Mouse (Mus musculus) adrenal gland, postnatal 10 days (tissue): ENCODE measurements around the gene Kcnn3. TPM values are rescaled to one million over a fixed set of nuclear protein-coding genes. Genes with fewer than 3 reads are reported as not detected.

Experiments
- DNase-seq: peaks from one replicate; pipeline ENCODE4 v3.0.0; 2021; ENCODE audit warnings: mixed read lengths
- total RNA-seq, 2 experiments: library from RNA; stranded (reverse); gene quantifications; 2 replicates each; pipeline ENCODE4 v1.2.3; 2021

Gene Kcnn3
- total RNA-seq, 2 experiments from 2014 or later: 4.3 to 6.3 TPM

DNA sequence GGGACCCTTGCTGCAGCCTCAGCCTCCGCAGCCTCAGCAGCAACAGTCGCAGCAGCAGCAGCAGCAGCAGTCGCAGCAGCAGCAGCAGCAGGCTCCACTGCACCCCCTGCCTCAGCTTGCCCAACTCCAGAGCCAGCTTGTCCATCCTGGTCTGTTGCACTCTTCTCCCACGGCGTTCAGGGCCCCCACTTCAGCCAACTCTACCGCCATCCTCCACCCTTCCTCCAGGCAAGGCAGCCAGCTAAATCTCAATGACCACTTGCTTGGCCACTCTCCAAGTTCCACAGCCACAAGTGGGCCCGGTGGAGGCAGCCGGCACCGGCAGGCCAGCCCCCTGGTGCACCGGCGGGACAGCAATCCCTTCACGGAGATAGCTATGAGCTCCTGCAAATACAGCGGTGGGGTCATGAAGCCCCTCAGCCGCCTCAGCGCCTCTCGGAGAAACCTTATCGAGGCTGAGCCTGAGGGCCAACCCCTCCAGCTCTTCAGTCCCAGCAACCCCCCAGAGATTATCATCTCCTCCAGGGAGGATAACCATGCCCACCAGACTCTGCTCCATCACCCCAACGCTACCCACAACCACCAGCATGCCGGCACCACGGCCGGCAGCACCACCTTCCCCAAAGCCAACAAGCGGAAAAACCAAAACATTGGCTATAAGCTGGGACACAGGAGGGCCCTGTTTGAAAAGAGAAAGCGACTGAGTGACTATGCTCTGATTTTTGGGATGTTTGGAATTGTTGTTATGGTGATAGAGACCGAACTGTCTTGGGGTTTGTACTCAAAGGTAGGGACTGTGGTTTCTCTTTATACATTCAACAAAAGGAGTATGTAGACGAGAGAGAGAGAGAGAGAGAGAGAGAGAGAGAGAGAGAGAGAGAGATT lies 896 bp downstream of the Kcnn3 start:
- DNase-seq: peak; percentile 50

GRCm38 (mm10) chr3:89521503-89521854 lies 1.5 kb downstream of the Kcnn3 start:
- no peak for DNase-seq

- no peak for DNase-seq
Measured at GRCm38 (mm10) chr3:89522450-89523128, 2.6 kb downstream of the Kcnn3 start.

GRCm38 (mm10) chr3:89526298-89527090 lies 6.5 kb downstream of the Kcnn3 start:
- no peak for DNase-seq

DNA sequence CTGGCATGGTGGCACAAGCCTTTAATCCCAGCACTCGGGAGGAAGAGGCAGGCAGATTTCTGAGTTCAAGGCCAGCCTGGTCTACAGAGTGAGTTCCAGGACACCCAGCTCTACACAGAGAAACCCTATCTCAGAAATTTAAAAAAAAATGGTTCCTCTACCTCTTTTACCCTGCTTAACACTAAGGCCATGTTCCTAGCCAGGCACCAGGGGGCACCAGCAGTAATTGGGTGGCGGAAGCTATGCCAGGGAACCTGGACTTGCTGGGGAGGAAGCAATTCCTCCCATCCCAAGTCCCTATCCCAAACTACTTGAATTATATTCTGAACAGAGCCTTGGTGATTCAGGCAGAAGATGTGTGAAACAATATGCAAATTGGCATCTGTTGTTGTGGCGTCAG lies 9.8 kb downstream of the Kcnn3 start:
- DNase-seq: peak; percentile 46

- peak; percentile 84 for DNase-seq
Measured at GRCm38 (mm10) chr3:89534566-89535097, 14.7 kb downstream of the Kcnn3 start.

GRCm38 (mm10) chr3:89535147-89535546 lies 15.2 kb downstream of the Kcnn3 start:
- no peak for DNase-seq

DNA sequence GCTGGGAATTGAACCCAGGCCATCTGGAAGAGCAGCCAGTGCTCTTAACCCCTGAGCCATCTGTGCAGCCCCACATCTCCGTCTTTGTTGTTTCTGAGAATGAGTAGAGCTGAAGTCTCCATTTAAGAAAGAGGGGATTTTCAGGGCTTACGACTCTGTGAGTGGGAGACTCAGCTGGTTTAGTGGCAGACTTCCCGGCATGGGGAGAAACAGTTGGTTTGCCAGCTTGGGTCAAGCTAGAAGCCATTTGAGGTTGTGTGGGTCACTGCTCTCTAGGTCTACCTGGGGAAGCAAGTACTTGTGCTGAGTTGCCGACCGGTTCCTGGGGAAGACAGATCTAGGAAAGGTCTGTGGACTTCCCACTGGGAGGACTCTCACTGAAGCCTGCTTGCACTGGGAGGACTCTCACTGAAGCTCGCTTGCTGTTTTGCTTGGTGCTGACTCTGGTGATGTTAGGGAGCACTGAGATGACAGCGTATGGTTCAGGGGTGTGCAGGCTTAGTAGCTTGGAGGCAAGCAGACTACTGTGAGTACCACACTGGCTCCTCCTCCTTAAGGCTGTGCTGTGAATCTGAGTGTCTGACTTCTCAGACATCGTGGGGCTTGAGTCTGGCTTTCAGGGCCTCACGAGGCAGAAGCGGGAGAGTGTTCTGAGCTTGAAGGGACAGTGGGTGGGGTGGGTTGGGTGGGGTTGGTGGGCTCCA lies 19.2 kb downstream of the Kcnn3 start:
- DNase-seq: no peak

DNA sequence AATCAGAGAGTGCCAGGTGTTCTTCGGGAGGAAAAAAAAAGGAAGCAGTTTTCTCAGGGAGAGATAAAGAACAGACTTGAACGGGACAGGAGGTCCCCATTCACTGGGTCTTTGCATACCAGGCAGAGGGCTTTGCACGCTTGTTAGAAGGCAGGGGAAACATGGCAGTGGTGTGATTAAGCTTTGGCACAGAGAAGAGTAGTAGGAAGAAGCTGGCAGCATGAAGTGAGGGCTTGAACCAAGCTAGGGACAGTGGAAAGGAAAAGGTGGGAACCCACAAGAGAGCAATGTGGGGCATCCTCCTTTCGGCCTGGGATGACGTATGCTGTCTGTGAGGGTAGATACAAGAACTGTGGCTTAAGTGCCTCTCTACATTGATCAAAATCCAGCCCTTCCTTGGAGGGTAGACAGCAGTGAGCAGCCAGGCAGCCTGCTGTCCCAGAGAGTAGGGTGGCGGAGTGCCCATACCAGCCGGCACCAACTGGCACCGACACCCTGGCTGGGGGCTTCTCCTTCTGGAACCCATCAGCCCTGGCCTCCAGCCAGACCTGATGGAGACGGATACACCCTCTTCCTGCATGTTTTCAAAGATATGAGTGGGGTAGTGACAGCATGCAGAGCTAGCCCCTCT lies 19.9 kb downstream of the Kcnn3 start:
- DNase-seq: no peak

DNA sequence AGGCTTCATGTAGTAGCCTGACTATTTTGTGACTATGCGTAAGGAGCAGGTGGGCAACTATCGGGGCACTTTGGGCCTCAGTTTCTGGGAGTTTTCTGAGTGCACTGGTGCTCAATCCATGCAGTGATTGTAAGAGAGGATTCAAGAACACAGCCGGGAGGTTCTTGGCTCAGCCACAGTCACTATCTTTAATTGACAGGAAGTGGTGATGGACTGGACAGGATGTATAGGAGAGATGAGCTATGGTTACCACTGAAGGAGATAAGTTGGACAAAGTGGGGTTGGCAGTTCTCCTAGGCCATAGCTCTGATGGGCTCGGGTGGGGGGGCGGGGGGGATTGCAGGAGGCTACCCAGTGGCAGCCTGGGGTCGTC lies 20.4 kb downstream of the Kcnn3 start:
- DNase-seq: no peak

DNA sequence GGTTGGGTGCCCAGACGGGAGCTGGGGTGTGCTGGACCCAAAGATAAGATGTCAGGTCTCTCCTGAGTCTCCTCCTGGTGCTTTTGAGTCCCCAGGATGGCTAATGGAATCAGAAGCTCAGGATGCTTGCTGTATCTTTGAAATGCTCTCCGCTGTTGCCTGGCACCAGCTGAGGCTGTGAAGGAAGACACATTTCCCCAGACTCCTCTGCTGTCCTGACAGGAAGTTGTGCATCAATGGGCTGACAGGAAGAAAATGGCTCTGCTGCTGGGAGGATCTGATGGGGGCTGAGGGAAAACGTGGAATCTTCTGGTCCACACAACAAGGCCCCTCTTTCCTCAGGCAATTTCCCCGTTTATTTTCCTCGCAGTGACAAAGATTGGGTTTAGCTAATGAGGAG lies 27.0 kb downstream of the Kcnn3 start:
- DNase-seq: no peak

DNA sequence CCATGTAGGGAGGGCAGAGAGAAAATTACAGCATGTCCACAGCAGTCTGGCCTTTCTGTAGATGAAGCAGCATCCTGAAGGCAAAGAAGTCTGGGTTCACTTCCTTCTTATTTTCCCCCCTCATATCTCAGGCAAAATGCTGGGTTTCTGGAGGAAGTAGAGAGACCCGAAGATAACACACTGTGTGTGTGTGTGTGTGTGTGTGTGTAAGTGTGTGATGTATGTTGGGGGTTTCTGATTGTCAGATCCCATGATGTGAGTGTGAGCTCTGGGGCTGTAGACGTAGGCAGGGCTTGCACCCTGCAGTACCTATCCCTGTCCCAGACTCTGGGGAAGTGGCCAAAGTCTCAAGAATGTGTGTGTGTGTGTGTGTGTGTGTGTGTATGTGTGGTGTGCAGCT lies 28.8 kb downstream of the Kcnn3 start:
- no peak for DNase-seq

- no peak for DNase-seq
Measured at GRCm38 (mm10) chr3:89549488-89549887, 29.5 kb downstream of the Kcnn3 start.

DNA sequence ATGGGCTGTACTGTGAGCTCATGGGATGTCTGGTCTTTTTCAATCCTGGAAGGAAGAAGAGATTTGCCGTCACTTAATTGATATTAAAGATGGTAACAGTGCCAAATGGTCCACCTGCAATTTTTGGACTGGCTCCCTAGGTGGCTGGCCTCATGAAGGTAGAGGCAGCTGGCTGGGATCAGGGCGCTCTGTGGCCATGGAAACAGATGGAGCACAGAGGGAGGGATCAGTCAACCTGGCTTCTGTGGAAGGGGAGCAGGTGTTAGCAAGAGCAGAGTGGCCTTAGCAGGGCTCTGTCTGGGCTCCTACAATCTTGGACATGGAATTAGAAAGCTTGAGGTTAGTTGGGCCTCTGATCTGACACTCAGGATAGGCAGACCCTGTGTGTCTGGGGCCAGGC lies 31.9 kb downstream of the Kcnn3 start:
- DNase-seq: no peak

GRCm38 (mm10) chr3:89553432-89553831 lies 33.5 kb downstream of the Kcnn3 start:
- no peak for DNase-seq

DNA sequence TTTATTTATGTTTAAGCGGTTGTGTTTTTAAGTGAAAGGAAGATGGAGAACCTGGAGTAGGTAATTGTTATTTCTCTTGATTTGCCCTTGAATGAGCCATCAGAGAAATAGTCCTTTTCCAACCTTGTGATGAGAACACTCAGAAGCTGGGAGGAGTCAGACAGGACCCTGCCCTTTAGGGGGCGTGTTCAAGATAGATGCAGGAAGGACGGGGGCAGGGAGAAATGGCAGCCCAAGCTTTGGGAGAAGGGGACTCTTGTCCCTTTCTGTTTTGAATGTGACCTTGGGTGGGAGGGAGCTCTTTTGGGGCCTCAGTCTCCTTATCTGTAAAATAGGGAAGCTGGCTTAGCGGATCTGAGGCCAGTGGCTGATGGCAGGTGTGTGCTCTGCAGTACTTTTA lies 34.0 kb downstream of the Kcnn3 start:
- DNase-seq: no peak

GRCm38 (mm10) chr3:89554587-89554986 lies 34.6 kb downstream of the Kcnn3 start:
- no peak for DNase-seq

- DNase-seq: no peak
Measured at GRCm38 (mm10) chr3:89557811-89558210, 37.8 kb downstream of the Kcnn3 start.

GRCm38 (mm10) chr3:89558972-89559910 lies 39.3 kb downstream of the Kcnn3 start:
- DNase-seq: no peak

GRCm38 (mm10) chr3:89561386-89561785 lies 41.4 kb downstream of the Kcnn3 start:
- no peak for DNase-seq
